Mouse (Mus musculus): ENCODE results near the gene Alg12. TPM values are rescaled to one million over a fixed set of nuclear protein-coding genes. Genes with fewer than 3 reads are reported as not detected.

Alg12 gene
- polyA plus RNA-seq (2017; shearing (Covaris generic)), result 10 to 100 TPM; 17.1 to 23.5 TPM

DNA sequence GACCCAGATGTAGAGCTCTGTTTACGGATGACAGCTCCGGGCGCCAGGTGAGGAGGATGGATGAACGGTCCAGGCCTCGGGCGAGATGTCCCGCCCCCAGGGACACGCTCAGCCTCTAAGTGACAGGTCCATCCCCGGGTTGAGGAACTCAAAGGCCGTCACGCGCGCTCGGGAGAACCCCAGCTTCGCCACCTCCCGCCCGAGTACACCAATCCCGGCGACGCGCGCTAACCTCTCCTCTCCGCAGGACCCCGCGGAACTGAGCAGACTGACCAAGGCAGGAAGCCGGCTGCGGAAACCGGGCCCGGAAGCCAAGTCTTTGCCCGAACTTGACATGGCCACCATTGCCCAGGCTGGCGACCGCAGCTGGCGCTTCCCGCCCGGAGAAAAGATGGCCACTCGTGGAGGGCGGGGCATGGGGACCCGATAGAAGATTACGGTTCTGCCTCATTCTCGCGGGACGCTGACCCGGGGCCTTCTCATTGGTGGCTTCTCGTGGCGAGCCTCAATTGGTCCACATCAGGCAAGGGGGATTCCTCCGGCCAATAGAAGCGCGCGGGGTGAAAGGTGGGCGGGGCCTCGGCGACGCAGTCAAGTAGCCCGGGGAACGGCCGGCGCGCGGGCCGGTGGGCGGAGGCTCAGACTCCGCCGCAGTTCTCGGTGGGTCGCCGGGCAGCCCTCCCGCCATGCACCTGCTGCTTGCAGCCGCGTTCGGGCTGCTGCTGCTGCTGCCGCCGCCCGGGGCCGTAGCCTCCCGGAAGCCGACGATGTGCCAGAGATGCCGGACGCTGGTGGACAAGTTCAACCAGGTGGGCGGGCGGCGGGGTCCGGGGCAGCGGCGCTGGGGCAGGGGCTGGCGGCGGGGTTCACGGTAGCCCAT, at the start of gene Alg12, which contains the start of gene Creld2:
Gene Alg12, minus strand, starts transcription at position 293 of the 880 bp plus-strand sequence.
Gene Creld2, plus strand, starts transcription at position 621 of the 880 bp plus-strand sequence.
- ATAC-seq, result peak; percentile 99

DNA sequence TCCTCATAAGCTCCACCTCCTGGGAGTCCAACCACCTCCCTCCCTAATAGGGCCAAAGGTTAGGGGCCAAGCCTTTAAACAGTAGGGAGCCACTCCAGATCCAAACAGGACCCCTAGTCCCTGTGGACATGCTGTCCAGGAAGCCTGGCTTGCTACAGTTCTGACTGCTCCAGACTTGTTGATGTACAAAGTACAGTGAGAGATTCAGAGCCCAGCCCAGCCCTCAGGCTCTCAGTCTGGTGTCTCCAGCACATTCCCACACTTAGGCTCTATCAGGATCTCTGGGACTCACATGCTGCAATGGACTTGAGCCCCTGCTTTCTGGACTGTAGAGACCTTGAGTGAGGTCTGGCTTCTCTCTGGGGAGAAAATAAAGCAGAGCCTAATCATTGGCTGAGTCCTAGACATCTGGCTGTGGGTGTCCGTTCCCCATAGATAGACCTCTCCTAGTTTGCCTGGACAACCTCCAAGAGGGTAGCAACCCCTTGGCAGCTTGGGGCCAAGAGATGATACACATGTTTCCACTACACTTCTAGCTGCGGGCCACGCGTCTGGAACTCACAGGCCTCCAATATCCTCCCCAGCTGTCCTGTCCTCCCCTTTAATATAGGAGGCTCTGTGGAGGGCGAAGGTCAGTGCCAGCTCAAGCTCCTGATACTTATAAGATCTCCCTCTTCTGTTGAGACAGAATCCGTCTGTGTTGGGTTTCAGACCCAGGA, 49.1 kb upstream of the Alg12 start:
- no peak for ATAC-seq

DNA sequence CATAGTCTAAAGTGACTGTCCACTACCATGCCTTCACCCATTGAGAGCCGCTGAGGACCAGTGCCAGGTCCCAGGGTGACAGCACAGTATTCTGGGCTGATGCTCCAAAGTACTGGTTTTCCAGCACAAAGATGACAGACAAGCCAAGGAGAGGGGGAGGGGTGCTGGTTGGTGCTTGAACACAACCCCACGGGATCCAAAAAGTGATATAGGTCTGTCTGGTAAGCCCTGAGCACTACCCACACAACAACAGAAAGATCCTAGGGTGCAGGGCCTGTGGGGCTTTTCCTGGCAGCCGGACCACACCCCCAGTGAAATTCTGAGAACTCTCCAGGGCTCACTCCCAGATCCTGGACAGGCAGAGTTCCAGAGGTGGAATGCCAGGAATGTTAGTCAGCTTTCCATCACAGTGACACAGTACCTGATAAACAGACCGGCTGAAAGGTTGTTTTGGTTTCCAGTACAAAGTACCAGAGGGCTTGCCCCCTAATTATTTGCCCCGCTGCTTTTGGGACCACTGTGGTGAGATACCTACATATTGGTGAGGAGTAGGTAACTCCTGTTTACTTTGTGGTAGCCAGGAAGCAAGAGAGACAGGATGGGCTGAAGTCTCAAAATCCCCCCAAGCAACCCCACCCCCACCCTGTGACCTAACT, 48.4 kb upstream of the Alg12 start:
- ATAC-seq, result no peak

DNA sequence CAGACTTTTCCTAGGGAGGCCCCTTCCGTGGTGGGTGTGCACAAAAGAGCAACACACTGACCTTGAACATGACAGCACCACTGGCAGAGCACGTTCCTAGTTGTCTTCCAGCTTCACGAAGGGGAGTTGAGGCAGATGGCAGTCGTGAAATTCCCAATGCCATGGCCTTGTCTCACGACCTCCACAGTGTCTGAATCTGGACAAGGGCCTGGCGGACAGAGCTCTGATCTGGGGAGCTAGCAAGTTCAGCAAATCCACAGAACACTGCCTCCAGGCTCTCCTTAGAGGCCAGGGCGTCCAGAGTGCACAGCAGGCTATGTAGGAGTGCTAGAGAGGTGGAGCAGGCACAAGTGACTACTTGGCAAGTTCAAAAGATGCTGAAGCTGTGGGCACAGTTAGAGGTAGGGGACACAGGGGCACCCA, 47.8 kb upstream of the Alg12 start:
- ATAC-seq, result no peak

DNA sequence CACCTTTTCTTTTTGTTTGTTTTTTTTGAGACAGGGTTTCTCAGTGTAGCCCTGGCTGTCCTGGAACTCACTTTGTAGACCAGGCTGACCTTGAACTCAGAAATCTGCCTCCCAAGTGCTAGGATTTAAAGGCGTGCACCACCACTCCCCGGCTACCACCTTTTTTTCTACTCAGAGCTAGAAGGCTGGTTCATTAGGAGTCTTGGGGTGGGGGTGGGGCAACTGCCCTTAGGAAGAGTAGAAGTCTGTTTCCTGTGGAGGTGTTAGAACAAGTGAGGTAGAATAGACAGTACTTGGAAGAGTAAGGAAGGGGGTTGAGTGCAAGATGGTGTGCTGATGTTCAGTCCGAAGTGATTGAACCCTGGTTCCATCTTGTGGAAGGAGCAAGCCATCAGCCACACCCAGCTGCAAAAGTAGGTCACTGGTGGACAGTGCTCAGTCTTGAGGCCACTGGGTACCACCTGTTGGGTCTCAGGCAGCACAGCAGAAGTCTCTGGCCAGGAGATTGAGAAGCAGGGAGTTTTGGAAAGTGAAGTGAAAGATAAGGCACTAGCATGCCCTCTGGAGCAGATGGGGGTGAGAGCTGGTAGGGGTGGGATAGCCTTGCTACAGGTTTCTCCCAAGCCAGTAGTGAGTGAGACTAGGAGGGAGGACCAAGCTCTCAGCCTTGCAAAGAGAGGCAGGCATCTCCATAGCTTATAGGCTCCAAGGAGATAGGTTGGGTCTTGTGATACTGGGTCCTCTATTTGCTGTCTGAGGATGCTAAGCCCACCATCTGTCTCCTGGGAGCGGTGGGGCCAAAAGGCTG, 47.0 kb upstream of the Alg12 start:
- no peak for ATAC-seq

DNA sequence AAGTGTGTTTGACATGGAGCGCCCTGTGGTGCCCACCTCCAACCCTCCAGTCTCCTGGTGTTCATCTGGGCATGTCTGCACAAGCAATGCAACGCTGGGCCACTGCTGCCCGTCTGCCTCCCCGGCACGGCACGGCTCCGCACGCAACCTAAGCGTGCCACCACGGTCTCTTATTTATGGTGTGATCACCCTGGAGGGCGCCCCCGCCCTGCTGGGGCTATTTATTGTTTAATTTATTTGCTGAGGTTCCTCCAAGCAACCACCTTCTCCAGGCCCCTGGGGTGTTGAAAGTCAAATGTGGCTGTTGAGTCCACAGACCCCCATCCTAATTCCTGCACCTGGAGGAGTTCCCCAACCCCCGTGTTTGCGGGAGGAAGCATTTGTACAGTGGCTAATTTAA, 45.9 kb upstream of the Alg12 start:
- no peak for ATAC-seq

DNA sequence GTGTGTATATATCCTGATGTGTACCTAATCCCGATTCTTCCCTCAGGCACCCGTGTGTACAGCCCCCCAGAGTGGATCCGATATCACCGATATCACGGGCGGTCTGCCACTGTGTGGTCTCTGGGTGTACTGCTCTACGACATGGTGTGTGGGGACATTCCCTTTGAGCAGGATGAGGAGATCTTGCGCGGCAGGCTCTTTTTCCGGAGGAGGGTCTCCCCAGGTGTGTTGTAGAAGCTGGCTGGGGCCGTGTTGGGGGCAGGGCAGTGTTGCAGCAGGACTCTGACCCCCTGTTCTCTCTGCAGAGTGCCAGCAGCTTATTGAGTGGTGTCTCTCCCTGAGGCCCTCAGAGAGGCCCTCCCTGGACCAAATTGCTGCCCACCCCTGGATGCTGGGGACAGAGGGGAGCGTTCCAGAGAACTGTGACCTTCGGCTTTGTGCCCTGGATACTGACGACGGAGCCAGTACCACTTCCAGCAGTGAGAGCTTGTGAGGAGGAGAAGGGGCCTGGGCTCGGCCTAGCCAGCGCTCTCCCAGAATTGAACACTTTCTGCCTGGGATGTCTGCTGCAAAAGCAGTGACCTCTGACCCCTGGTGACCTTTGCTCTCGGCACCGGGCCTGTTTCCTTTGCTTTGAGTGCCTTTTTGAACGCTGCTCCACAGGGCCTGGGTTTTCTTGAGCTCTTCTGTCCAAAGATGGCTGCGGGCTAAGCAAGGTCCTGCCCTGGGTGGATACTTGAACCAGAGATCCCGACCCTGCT, 45.3 kb upstream of the Alg12 start:
- no peak for ATAC-seq

DNA sequence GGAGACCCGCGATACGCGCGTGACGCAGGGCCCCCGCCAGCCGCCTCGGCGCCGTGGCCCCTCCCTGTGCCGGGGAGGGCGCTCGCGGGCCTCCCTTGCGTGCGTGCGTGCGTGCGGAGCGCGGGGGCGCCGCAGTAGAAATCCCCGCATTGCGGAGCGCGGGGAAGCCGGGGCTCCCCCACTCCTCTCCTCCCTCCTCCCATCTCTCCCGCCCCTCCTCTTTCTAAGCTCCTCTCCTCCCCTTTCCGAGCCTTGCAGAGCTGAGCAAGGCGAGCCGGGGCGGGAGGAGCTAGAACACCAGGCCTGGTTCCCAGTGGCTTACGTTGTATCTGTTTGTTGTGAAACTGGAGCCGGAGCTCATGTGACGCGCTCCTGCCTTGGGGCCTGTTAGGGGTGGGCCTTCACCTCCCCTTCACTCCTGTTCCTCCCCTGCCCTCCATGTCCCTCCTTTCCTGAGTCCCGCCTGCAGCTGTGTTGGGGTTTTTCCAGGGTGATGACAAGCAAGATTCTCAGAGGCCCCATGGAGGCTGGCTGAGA, 44.6 kb upstream of the Alg12 start:
- ATAC-seq, result peak; percentile 55

DNA sequence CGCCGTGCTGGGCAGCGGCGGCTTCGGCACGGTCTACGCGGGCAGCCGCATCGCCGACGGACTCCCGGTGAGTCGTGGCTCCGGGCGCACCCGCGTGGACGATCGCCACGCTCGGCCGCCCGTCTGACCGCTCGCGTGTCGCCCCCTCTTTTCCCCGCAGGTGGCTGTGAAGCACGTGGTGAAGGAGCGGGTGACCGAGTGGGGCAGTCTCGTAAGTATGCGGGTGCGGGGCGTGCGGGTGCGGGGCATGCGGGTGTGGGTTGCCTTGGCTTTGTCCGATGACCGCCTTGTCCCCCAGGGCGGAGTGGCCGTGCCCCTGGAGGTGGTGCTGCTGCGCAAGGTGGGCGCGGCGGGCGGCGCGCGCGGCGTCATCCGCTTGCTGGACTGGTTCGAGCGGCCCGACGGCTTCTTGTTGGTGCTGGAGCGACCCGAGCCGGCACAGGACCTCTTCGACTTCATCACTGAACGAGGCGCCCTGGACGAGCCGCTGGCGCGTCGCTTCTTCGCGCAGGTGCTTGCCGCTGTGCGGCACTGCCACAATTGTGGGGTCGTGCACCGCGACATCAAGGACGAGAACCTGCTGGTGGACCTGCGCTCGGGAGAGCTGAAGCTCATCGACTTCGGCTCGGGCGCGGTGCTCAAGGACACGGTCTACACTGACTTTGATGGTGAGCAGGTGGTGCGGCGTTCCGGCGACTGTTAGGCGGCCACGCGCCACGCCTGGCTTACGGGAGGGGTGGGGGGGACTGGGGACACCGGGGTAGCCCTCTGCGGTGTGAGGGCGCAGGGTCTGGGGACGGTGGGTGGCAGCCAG, 44.0 kb upstream of the Alg12 start:
- ATAC-seq, result no peak

DNA sequence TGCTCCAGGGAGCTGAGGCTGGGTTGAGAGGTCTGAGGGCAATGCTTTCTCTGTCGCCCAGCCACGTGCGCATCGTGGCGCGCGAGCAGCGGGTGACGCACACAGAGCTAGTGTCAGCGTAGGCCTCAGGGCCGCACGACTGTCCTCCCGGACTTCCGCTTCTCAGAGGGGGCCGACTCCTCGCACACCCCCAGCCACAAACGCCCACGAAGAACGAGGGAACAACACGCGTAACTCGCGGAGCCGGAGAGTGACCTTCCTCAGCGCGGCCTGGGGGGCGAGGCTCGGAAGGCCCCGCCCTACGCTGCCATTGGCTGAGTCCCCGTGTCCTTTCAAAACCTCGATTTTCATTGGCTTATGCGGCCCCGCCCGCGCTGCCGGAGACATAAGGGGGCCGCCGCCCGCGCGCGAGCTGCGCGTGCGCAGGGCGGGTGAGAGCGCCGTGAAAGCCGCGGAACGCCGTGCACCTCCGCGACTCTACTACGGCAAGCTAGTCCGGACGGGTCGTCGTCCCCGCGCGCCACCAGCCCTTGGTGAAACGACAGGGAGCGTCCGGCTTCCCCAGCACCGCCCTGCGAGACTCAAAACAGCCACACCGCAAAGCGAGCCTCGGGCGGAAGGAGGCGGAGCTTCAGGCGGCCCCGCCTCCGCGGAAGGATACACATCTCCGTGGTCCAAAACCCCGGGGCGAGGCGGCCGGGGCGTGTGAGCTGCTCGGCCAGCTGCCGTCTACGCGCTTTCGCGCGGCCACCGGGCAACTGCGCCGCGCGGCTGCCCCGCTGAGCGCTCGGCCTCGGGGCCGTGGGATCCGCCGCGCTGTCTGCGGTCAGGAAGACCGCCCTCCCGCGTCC, 42.9 kb upstream of the Alg12 start, which contains the start of gene Pim3:
Gene Pim3, plus strand, starts transcription at position 415 of the 851 bp plus-strand sequence.
- peak; percentile 78 for ATAC-seq

- no peak for ATAC-seq
These were observed 41.7 kb upstream of the Alg12 start for GRCm38 (mm10) chr15:88860781-88861180.

DNA sequence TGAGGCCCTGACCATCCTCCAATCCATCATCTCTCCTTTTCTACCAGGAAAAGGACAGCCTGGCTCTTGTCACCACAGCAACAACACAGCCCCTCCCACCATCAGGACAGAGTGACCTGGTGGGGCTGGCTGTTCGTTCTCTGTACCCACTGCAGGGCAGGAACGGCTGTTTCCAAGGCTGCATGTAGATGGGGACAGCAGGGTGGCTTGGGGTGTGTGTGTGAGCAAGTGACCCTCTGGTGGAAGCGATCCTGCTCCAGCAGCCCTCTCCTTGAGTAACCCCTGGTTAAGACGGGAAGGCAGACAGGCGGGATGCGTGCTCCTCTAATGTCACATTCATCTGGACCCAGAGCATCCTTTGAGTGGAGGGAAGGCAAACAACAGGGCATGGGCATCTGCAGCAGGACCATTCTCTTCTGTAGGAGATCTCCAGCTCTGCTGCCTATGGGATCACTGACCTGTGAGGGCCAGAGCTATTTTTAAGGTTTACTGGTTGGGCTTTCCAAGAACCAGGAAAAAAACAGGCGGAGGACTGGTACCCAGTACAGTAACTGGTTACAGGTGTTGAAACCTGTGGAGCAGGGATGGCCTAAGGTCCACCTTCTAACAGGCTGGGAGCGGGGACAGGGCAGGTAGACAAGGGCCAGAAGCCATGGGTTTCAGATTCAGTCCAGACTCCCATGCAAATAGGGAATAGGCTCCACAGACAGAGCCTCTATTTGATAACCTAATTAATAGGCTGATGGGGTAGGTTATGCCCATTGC, 40.3 kb upstream of the Alg12 start:
- no peak for ATAC-seq

DNA sequence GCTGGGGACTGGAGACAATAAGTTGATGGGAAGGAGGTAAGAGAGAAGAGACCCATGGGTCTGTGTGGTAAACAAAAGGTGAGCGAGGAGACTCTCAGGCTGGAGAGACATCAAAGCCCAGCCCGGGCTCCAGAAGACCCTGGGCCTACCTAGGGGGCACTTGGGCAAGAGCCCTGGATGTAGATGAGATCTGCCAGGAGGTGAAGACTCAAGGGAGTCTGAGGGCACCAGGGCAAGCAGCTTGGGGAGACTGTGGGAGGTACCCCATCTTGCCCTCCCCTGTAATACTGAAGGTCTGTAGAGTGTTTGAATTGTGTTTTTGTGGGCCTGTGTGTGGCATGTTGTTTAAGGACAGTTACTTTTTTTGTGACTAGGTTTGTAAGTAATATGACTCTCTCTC, 39.6 kb upstream of the Alg12 start:
- ATAC-seq, result no peak

GRCm38 (mm10) chr15:88858141-88858541, 39.0 kb upstream of the Alg12 start:
- ATAC-seq, result no peak

DNA sequence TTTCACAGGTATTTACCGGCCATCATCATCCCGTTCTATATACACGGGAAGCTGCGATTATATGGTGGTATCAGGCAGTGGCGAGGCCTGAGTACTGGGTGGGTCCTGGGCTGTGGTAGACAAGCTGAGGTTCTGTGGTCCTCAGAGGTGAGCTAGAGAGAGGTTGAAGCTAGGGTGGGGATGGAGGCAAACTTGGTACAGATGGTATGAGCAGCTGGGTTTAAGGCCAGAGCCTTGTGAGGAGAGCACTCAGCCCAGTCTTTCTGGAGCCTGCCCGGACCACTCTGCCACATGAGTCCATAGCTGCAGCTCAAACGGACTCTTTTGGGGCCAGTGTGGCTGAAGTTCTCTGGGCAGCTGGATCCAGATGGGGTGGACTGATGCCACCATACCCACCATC, 38.2 kb upstream of the Alg12 start:
- no peak for ATAC-seq

DNA sequence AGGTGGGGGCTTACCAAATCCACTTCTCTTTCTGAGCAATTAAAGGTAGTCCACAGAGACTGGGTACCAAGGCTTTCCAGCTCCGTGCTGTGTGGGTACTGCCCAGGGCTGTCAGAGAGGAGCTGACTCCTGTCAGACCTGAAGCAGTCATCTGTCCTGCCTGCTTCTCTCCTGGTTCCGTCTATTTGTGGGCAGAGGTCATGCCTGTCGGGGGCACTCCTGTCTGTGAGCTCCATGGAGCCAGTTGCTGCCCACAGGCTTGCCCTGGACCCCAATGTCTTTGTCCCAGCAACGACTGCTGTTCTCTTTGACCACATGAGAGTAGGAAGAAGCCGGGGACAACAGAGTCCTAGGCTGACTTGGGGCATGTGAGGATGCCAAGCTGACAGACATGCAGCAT, 37.5 kb upstream of the Alg12 start:
- ATAC-seq, result no peak

DNA sequence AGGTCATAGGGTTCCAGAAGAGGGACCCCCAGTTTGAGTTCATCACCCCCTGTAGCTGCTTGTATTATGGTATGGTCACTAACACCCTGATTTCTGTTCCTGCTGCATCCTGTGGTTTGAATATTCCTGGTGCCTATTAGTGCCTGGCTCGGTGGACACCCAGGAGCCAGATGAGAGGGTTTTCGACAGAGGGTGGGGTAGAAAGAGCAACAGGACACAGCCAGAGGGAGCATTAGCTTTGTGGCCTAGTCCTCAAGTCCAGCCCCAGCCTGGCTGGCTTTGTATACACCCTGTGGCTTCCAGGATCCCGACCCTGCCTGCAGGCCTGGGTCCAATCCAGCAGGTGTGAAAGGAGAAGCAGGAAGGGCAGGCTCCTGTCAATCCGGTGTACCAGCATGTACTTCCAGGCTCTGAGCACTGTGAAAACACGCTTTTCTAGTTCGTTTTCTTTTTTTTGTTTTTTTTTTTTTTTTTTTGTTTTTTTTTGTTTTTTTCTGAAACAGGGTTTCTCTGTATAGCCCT, 36.8 kb upstream of the Alg12 start:
- ATAC-seq, result no peak
